Mouse (Mus musculus) brown adipose tissue, adult 24 weeks (tissue): Measurements from ENCODE around the gene Rcan2. TPM values are rescaled to one million over a fixed set of nuclear protein-coding genes. Genes with fewer than 3 reads are reported as not detected.

Experiments used
- H3K27ac ChIP-seq: fragments of 200-500 bp; replicated peaks from 2 replicates; pipeline ENCODE4 v1.5.1; 2012; ENCODE audit warnings: low read depth, mild to moderate bottlenecking, low read length
- H3K4me1 ChIP-seq: fragments of 200-500 bp; 2 replicates; pipeline ENCODE4 v1.6.1; 2012; ENCODE audit warnings: low read length, mixed read lengths; ENCODE audit not compliant: control insufficient read depth, insufficient read depth, insufficient read length
- H3K4me3 ChIP-seq: fragments of 200-500 bp; 2 replicates; pipeline ENCODE4 v1.5.1; 2012; ENCODE audit warnings: low read depth, mild to moderate bottlenecking, low read length, moderate library complexity; ENCODE audit not compliant: insufficient read depth
- polyA plus RNA-seq: library from polyadenylated mRNA; stranded (reverse); fragments of >200 nt; gene quantifications from 2 replicates; pipeline ENCODE4 v1.2.4, GENCODE M21; 2012; ENCODE audit not compliant: missing spikeins, insufficient read depth, insufficient read length

Gene Rcan2
- polyA plus RNA-seq, 1 experiment = 1.7 TPM

DNA sequence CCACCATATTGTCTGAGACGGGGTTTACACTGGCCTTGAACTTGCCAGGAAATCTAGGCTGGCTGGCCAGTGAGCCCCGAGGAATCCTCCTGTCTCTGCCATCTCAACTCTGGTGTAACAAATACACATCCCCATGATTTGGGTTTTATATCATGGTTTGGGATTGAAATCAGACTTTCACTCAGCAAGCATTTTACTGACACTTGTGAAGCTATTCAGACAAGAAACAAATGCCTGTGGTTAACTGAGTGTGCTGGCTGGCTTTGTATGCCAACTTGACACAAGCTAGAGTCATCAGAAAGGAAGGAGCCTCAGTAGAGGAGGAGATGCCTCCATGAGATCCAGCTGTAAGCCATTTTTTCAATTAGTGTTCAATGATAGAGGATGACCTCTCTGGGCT lies 206.3 kb downstream of the Rcan2 start:
- Histone ChIP-seq H3K4me3 (no peak overlapping the region), H3K27ac (no peak overlapping the region), H3K4me1 (no peaks in the 10 kb centered on the region)

DNA sequence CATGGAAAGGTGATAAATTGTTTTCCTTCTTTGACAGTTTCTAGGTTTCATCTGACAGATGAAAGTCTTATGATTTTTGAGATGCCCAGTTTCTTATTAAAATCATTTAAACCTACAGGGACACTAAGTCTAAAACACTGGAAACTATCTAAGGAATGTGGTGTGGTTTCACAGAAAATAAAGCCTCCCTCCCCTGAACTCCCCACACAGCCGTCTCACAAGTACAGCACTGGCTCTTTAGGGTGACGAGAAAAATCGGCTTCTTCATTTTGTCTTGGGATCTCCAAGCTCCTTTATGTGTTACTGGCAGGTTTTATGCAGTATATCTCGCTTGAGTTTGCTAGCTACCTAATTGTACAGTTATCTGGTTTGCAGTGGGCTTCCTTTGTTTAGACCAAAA lies 210.8 kb downstream of the Rcan2 start:
- H3K4me1 ChIP-seq = no peaks in the 10 kb centered on the region
- no peak overlapping the region for H3K27ac ChIP-seq
- no peak overlapping the region for H3K4me3 ChIP-seq

DNA sequence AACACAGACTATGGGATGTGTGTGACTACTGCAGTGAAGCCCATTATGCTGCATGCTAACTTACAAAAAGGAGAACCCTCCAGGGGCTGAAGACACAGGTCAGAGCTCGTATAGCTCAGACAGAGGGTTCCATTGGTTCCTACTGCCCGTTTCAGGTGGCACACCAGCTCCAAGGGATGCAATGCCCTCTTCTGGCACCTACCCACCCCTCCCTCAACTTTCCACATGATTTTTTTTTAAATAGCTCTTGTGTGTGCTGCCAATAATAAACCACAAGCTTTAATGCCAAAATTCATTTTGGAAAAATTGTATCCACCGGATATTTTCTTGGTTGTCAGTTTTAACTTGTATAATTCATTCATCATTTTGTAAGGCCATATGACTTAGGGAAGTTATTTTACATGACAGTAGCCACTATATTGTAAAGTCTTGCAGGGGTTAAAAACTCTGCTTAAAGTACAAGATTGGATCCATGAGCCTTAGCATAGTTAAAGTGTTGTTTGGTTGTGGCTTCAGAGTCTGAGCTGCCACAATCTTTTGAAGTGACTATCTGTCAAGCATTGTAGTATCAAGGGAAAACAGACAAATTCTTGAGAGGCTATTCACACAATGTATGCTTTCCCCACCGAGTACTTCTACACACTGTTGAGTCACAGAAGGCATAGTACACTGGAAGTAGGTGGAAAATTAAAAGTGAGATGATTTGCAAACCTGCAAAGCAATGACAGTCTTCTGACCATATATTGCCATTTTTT lies 212.8 kb downstream of the Rcan2 start:
- Histone ChIP-seq H3K4me3 (no peak overlapping the region), H3K4me1 (no peaks in the 10 kb centered on the region), H3K27ac (no peak overlapping the region)

DNA sequence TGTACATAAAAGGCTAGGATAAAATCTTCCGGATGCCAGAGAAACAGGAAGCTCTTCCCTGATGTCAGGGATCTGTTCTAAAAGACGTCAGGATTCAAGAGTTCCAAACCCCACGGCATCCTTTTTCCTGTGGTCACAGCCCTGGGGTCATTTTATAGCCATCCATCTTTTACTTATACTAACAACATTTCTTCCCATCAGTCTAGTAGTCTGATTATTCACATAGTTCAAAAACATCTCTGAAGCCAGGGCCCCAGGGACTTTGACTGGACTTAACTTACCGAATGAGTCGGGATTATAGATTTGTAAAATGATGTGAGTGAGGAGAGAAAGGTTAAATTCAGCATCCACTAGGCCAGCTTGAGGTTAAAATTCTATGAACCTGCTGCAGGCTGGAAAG lies 215.2 kb downstream of the Rcan2 start:
- H3K4me3 ChIP-seq = no peak overlapping the region
- H3K27ac ChIP-seq = no peak overlapping the region
- H3K4me1 ChIP-seq = no peaks in the 10 kb centered on the region

DNA sequence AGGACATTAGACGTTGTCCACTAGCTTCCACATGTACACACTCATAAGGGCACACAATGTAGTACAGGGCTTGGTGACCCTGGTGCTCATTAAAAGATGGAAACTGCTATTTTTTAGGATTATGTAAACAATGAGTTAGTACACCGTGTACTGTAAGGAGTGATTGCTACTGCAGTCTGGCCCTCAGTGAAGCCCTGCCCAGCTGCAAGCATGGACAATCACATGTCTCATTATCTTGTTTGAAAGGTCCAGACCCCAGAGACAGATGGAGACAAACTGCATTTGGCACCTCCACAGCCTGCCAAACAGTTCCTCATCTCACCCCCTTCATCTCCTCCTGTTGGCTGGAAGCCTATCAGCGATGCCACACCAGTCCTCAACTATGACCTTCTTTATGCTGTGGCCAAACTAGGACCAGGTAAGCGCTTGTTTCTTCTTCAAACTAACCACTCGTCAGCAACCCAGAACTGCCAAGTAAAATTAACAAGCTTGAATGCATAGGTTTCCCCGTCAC lies 219.6 kb downstream of the Rcan2 start:
- Histone ChIP-seq H3K4me1 (no peaks in the 10 kb centered on the region), H3K27ac (no peak overlapping the region), H3K4me3 (no peak overlapping the region)

DNA sequence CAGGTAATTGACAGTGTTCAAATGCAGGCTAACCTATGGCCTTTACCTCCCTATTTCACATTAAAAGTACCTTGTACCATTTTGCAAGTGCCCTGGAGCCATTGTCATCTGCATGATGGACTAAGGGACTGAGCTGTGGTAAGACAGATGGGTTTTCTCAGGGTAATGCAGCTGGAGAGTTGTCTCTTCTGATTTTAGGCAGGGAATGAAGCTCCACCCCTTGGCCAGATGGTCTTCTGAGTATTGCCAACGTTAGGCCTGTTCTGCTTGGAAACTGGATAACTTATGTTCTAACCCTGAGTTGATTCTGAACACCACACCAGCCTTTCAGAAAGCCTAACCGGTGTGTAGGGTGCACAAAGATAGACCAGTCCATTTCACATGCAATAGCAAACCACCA lies 222.7 kb downstream of the Rcan2 start:
- no peak overlapping the region for H3K27ac ChIP-seq
- H3K4me1 ChIP-seq = 0 out of 2 replicates have a peak, but pooled peaks cover 2% of the 10 kb centered on the region
- H3K4me3 ChIP-seq = no peak overlapping the region

DNA sequence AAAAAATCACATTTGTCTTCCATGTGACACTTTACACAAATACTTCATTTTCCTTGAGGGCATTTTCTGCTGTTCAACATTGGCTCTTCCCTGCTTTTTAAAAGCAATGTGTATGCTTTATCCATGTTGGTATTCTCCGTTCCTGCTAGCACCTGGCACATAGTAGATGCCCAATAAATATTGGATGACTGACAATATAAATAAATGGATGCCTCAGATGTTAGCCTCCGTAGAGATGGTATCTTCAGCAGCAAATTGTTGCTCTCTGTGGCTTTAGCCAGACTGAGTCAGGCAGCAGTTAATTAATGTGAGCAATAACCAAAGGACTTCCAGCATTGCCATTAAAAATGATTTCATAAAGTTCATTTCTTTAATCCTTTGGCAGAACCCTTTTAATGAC lies 223.9 kb downstream of the Rcan2 start:
- H3K4me3 ChIP-seq = no peak overlapping the region
- no peak overlapping the region for H3K27ac ChIP-seq

DNA sequence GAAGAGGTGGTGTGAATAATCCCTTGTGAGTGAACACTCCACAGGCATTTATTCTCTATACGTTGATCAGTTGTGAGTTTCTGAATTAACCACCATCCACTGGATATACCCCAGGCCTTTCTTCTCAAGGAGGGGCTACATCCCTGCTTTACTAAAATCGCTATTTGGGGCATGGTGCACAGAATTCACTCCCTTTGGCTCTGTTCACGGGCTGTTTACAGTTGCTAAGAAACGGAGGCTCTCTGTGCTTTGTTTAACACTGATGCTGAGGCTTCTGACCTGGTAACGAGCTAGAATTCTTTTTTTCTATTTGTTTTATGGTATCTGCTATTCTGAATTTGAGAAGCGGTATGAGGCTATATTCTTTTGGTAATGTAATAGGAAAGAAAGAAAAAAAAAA lies 224.8 kb downstream of the Rcan2 start:
- Histone ChIP-seq H3K27ac (no peak overlapping the region), H3K4me3 (no peak overlapping the region), H3K4me1 (peaks cover 5% of the 10 kb centered on the region; the same call in 1 of the 2 replicates)

More for the DNA sequence above, 223.9 kb downstream of the Rcan2 start:
- 0 out of 2 replicates have a peak, but pooled peaks cover 2% of the 10 kb centered on the region for H3K4me1 ChIP-seq

DNA sequence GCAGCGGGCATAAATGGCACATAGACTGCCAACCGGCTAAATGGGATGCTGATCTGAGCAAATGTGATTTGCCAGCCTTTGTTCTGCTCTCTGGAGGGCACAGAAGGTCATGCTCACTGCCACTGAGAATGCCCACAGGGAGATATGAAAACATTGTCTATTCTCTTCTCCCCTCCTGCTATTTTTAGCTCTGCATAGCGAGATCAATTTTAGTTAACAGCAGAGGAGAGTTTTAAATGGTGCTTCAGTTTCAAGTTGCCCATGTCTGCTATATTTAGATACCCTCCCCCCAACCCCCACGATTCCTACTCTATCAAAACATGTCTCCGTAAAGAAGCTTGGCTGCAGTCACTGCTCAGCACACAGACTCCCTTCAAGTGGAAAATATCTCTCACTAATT lies 225.2 kb downstream of the Rcan2 start:
- H3K4me1 ChIP-seq = peaks cover 5% of the 10 kb centered on the region; the same call in 1 of the 2 replicates
- H3K4me3 ChIP-seq = no peak overlapping the region
- no peak overlapping the region for H3K27ac ChIP-seq

DNA sequence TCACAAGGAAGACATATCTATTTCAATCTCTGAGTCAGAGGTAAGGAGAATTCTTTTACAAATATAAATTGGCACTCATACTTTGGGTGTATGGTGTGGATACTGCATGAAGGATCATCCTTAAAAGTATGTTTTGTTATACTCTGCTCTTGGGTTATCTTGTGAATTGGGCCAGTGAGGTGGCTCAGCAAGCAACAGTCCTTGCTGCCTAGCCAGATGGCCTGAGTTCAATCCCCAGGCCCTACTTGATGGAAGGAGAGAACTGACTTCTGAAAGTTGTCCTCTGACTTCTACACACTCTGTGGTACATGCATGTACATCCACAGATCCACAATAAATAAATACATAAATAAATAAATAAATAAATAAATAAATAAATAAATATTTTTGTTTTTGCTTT lies 225.6 kb downstream of the Rcan2 start:
- Histone ChIP-seq H3K4me3 (no peak overlapping the region), H3K27ac (no peak overlapping the region)

DNA sequence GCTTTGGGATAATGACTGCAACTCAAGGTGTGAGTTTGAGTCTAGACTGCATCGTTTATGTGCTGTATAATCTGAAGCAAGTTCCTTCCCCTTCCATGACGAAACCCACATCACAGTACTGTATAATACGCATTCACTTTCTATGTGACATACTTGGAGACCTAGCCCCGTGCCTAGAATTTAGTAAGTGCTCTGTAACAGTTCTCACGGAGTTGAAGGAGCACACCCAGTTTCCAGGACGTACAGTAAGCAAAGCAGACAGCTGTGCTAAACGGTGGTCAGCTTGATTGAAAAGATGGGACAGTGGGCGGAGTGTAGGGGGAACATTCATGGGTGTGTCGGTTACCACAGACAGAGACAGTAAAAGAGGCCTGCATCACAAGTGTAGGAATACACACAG lies 226.2 kb downstream of the Rcan2 start:
- H3K27ac ChIP-seq = no peak overlapping the region
- H3K4me3 ChIP-seq = no peak overlapping the region

More for the DNA sequence above, 225.6 kb downstream of the Rcan2 start:
- peaks cover 5% of the 10 kb centered on the region; the same call in 1 of the 2 replicates for H3K4me1 ChIP-seq

DNA sequence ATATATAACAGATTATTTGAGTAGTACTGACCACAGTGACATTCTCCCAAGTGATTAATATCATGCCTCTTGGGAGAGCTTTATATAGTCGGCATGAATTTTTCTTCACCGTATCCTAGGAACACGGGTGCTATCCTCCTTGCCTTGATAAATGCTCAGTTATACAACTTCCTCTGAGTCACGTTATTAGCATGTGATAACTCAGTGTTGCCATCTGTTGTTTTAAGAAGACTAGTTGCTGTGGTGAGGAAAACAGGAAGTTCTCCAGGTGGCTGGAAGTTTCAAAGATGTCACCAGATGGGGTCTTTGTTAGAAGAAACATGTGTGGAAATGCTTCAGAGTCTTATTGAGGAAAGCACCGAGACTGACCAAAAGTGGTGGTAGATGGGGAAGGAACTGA lies 228.5 kb downstream of the Rcan2 start:
- peaks cover 5% of the 10 kb centered on the region; the same call in 1 of the 2 replicates for H3K4me1 ChIP-seq
- peak overlapping the region; percentile 94 for H3K27ac ChIP-seq
- H3K4me3 ChIP-seq = no peak overlapping the region

More for the DNA sequence above, 226.2 kb downstream of the Rcan2 start:
- H3K4me1 ChIP-seq = peaks cover 5% of the 10 kb centered on the region; the same call in 1 of the 2 replicates

DNA sequence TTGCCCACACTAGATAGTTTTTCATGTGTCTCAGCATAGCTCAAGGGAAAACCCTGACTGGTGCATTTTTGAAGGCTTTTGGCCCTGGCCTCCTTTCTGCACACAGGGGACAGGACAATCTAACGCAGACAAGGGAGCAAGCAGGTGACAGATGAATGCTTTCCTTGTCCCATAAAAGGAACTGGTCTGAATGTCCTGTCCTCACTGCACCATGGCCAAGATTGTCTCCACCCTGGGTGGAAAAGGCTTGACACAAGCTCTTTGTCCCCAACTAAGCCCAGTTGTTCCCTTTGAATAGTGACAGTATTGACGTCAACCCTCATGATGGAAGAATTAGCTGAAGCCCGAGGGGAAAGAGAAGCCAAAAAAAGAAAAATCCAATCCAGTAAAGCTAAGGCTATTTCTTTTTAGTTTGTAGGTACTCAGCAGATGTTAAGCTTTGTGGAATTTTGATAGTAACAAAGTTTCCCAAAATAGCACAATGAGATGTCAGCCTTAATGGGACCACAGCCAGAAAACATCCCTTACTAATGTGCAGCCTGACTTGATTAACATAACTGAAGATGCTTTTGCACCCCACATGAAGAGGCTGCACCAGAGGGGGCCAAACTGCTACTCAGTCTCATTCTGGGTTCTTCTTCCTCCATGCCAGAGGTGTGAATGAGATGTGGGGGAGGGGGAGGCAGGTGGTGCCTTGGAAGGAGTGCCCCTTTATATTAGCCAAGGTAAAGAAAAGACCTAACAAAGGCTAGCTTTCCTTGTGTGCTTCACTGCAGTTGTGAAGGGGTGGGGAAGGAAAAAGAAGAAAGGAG lies 229.8 kb downstream of the Rcan2 start:
- Histone ChIP-seq H3K4me3 (no peak overlapping the region), H3K27ac (peak overlapping the region; percentile 94), H3K4me1 (peaks cover 5% of the 10 kb centered on the region; the same call in 1 of the 2 replicates)

DNA sequence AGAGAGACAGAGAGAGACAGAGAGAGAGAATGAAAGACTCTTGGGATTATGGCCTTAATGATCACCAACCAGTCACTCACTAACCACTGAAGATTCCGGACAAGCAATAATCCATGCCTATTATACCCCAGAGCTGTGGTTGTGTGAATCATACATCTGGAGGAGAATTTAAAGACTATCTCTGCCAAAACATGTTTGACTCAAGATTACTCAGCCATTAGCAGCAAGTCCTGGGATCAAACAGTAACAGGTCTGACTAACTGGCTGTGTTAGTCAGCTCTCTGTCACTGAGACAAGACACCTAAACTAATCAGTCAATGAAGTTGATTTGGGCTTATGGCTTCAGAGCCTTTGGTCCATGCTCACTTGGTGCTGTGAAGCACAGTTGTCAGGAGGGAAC lies 233.9 kb downstream of the Rcan2 start:
- H3K27ac ChIP-seq = no peak overlapping the region
- peaks cover 3% of the 10 kb centered on the region; the same call in 1 of the 2 replicates for H3K4me1 ChIP-seq
- no peak overlapping the region for H3K4me3 ChIP-seq

DNA sequence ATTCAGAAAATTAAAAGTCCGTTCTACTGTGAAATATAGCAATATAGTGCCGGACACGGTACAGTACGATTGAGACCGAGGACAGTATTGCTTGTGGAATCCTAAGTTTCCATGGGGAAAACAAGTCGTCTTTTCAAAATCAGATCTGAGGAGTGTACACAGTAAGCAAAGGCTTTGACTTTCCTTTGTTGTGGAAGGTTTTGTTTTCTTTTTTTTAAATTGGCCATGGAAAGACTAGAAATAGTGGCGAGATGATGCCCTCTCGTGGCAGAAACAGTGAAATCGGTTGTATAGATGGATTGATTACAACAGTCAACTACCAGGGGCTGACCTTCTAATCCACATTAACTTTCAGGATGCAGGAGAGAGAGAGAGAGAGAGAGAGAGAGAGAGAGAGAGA lies 237.5 kb downstream of the Rcan2 start:
- H3K4me1 ChIP-seq = no peaks in the 10 kb centered on the region
- H3K27ac ChIP-seq = no peak overlapping the region
- no peak overlapping the region for H3K4me3 ChIP-seq
